Mouse (Mus musculus) monocyte, adult 2 months (primary cell): ENCODE data around the gene Zbtb40.

Experiments used
- DNase-seq, 2 experiments: peaks; one replicate each; pipeline ENCODE4 v3.0.0; 2022; ENCODE audit warnings: low spot score in 2 of 2, low read depth in 1 of 2

Gene Zbtb40

DNA sequence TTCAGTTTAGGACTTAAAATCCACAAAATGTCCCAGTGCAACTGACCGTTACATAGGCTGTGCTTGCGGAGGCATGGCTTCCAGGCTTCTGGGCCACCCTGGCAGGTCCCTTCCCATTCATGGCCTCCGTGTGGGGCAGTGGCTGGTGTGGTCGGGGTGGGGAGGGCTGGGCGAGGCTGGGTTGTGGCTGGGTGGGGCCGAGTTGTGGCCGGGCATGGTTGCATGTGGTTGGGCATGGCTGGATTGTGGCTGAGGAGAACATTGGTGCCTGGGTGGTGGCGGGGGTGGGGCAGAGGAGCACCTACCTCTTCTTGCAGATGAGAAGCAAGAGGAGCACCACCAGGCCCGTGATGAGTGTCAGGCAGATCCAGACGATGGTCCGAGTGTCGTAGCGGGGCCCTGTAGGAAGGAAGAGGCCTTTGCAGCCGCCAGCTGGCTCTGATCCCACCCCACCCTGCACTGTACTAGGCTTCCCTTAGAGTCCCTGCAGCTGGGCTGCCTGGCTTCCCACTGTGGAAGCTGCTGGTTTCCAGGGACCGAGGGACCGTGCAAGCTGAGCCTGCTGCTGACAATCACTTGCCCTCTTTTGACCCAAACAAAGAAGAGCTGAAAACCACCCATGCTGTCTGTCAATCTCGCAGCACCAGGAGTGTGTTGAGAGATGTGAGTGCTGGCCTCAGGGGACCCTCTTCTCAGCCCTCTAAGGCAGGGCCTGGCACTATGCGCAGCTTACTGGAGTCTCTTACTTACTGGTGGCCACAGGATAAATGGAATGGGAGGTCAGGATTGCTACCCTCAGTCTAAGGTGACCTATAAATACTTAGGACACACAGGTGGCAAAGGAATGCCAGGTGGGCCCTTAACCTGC lies 113.6 kb downstream of the Zbtb40 start:
- DNase-seq: no peak

DNA sequence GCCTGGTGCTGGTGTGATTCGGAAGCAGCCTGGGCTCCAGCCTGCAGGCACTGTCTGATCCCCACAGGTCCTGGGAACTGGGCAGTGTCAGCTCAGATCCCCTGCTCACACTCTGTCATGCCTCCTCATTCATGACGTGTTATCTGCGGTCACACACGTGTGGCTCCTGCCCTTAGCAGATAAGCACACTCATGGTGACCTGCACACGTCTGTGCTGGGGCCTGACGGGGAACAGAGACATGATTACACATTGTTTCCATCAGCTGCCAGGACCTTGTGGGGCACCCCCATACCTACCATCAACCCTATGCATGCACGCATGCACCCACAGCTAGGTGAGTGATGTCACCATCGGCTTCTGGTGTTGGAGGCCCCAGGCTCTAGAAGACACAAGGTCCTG lies 118.1 kb downstream of the Zbtb40 start:
- DNase-seq: no peak
